Mouse (Mus musculus): ENCODE measurements around the gene Msl2. TPM values are rescaled to one million over a fixed set of nuclear protein-coding genes. Genes with fewer than 3 reads are reported as not detected.

Gene Msl2
- total RNA-seq, 1 experiment: 21.3 TPM

DNA sequence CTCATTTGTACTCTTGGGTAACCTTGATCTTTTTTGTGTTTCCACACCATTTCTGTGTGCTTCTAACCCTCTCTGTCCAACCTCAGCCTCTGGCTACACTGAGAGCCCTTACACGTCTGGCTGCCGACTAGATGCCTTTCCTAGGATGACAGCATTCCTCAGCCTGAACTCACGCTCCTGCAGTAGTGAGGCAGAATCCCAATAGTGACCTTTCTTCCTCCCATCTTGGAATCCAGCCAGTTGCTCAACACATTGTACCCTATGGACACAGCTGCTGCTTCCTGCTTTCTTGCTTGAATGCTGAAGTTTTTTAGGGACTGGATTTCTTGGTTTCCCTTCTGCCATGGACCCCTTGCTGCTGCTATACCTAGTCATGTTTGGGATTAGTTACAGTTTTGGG is 36.1 kb downstream of the Msl2 start:
- in situ Hi-C loops (cut with MboI; ENCODE audit: low sequenced_read_pairs in 2 of 2, unreplicated experiment in 2 of 2): no loop called here

DNA sequence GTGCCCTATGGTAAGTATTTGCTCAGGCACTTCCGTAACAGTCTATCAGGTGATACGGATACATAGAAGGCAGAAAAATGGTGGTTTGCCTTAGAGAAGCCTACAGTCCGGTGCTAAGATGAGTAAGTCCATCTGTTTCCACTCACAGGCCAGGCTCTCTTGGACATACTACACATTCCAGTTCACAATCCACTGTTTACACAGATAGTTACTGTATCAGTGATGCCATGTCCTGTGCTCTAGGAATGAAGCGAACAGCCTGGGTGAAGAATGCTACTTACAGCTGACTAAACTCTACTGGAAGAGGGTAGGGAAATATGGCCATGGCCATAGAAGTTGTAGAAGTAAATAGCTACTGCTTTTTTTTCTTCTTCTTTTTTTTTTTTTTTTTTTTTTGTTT is 39.4 kb downstream of the Msl2 start:
- no peak for DNase-seq (ENCODE audit: low read depth, low spot score)
- Histone ChIP-seq H3K27ac (ENCODE audit: insufficient read depth, low read depth, low read length, poor library complexity, severe bottlenecking) (no peak overlapping the region), H3K9me3 (ENCODE audit: control insufficient read depth, insufficient read depth, low read depth, low read length) (no peaks in the 10 kb centered on the region), H3K9ac (ENCODE audit: insufficient read depth, low read depth, low read length, poor library complexity, severe bottlenecking) (no peak overlapping the region), H3K4me3 (ENCODE audit: insufficient read depth in 1 of 2, low read depth in 1 of 2, low read length in 2 of 2, poor library complexity in 1 of 2, severe bottlenecking in 1 of 2) (no peak overlapping the region), H3K36me3 (ENCODE audit: control insufficient read depth, insufficient read depth, low read length, poor library complexity, severe bottlenecking) (no peaks in the 10 kb centered on the region), H3K4me1 (ENCODE audit: control insufficient read depth in 2 of 2, insufficient read depth in 2 of 2, low read length in 2 of 2, poor library complexity in 1 of 2) (no peaks in the 10 kb centered on the region)
- in situ Hi-C loops (cut with MboI; ENCODE audit: low sequenced_read_pairs in 2 of 2, unreplicated experiment in 2 of 2): no loop called here
- TF ChIP-seq ZC3H11A (IDR thresholded peaks at IDR 0.05; ENCODE audit: borderline replicate concordance, low read depth, low read length) (no peak), HCFC1 (IDR thresholded peaks at IDR 0.05; ENCODE audit: borderline replicate concordance, insufficient read depth, low read length) (no peak), MAFK (IDR thresholded peaks at IDR 0.05; ENCODE audit: insufficient read depth, low read depth, low read length) (no peak), CHD2 (IDR thresholded peaks at IDR 0.05; ENCODE audit: low read depth, low read length) (no peak), ZNF384 (IDR thresholded peaks at IDR 0.05; ENCODE audit: low read depth, low read length) (no peak)

More for the DNA sequence above, 36.1 kb downstream of the Msl2 start:
- Histone ChIP-seq H3K9ac (ENCODE audit: insufficient read depth, low read depth, low read length, poor library complexity, severe bottlenecking) (no peak overlapping the region), H3K4me1 (ENCODE audit: control insufficient read depth in 2 of 2, insufficient read depth in 2 of 2, low read length in 2 of 2, poor library complexity in 1 of 2) (no peaks in the 10 kb centered on the region), H3K36me3 (ENCODE audit: control insufficient read depth, insufficient read depth, low read length, poor library complexity, severe bottlenecking) (no peaks in the 10 kb centered on the region; the same call in 1 of the 2 replicates), H3K9me3 (ENCODE audit: control insufficient read depth, insufficient read depth, low read depth, low read length) (no peaks in the 10 kb centered on the region), H3K4me3 (ENCODE audit: insufficient read depth in 1 of 2, low read depth in 1 of 2, low read length in 2 of 2, poor library complexity in 1 of 2, severe bottlenecking in 1 of 2) (no peak overlapping the region), H3K27ac (ENCODE audit: insufficient read depth, low read depth, low read length, poor library complexity, severe bottlenecking) (no peak overlapping the region)
- no peak for DNase-seq (ENCODE audit: low read depth, low spot score)
- no peak for TF ChIP-seq HCFC1 (IDR thresholded peaks at IDR 0.05; ENCODE audit: borderline replicate concordance, insufficient read depth, low read length)
- TF ChIP-seq ZNF384 (IDR thresholded peaks at IDR 0.05; ENCODE audit: low read depth, low read length): no peak
- TF ChIP-seq ZC3H11A (IDR thresholded peaks at IDR 0.05; ENCODE audit: borderline replicate concordance, low read depth, low read length): no peak
- TF ChIP-seq CHD2 (IDR thresholded peaks at IDR 0.05; ENCODE audit: low read depth, low read length): no peak
- no peak for TF ChIP-seq MAFK (IDR thresholded peaks at IDR 0.05; ENCODE audit: insufficient read depth, low read depth, low read length)

DNA sequence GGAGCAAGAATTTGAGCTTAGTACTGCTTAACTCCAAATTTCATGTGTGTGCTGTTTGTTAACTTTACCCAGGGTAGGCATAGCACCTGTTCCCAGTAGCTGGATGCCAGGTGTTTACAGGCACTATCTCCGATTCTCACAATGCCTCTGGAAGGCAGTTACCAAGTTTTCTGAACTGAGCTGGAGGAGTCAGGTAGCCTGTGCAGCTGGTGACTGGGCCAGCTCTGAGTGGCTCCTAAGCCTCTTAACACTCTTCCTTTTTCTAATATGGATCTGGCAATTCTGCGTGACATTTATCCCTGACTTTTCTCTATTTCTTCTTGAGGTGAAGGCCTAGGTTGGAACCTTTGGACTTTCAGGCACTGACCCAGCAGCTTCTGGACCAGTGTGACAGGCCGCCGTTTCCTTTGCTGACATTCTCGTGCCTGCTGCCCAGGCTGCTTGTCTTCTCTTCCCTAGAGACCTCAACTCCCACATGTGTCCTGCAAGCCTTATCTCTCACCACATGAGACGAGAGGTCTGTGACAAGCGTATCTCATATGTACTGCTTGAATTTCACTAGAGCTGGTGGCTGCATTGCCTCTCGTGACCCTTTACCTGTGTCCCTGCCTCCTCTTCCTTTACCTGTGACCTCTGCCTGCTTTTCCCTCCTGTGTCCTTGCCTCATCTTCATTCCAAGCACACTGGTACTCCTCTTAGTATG is 40.4 kb downstream of the Msl2 start:
- H3K4me3 ChIP-seq (ENCODE audit: insufficient read depth in 1 of 2, low read depth in 1 of 2, low read length in 2 of 2, poor library complexity in 1 of 2, severe bottlenecking in 1 of 2): no peak overlapping the region
- DNase-seq (ENCODE audit: low read depth, low spot score): no peak
- no peaks in the 10 kb centered on the region for H3K4me1 ChIP-seq (ENCODE audit: control insufficient read depth in 2 of 2, insufficient read depth in 2 of 2, low read length in 2 of 2, poor library complexity in 1 of 2)
- H3K9me3 ChIP-seq (ENCODE audit: control insufficient read depth, insufficient read depth, low read depth, low read length): no peaks in the 10 kb centered on the region
- no peak overlapping the region for H3K27ac ChIP-seq (ENCODE audit: insufficient read depth, low read depth, low read length, poor library complexity, severe bottlenecking)
- in situ Hi-C loops (cut with MboI; ENCODE audit: low sequenced_read_pairs in 2 of 2, unreplicated experiment in 2 of 2): no loop called here
- no peak overlapping the region for H3K9ac ChIP-seq (ENCODE audit: insufficient read depth, low read depth, low read length, poor library complexity, severe bottlenecking)
- TF ChIP-seq CHD2 (IDR thresholded peaks at IDR 0.05; ENCODE audit: low read depth, low read length) (no peak), ZNF384 (IDR thresholded peaks at IDR 0.05; ENCODE audit: low read depth, low read length) (no peak), MAFK (IDR thresholded peaks at IDR 0.05; ENCODE audit: insufficient read depth, low read depth, low read length) (no peak)
- H3K36me3 ChIP-seq (ENCODE audit: control insufficient read depth, insufficient read depth, low read length, poor library complexity, severe bottlenecking): no peaks in the 10 kb centered on the region

DNA sequence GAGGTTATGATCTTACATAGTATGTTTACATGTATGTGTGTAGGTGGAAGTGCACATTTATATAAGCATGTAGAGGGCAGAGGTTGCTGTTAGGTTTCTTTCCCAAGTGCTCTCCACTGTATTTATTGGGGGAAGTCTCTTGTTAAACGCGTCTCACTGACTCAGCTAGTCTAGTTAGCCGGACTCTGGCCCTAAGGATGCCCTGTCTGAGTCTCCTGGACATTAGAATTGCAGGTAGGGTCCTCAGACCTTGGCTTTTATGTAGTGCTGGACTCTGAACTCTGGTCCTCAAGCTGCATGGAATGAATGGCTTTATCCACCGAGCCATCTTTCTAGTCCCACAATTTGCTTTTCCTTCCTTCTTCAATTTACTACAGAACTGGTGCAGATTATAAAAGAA is 69.7 kb downstream of the Msl2 start:
- in situ Hi-C loops (cut with MboI; ENCODE audit: low sequenced_read_pairs in 2 of 2, unreplicated experiment in 2 of 2): no loop called here
- Histone ChIP-seq H3K9me3 (ENCODE audit: control insufficient read depth, insufficient read depth, low read depth, low read length) (no peaks in the 10 kb centered on the region), H3K4me3 (ENCODE audit: insufficient read depth in 1 of 2, low read depth in 1 of 2, low read length in 2 of 2, poor library complexity in 1 of 2, severe bottlenecking in 1 of 2) (no peak overlapping the region), H3K9ac (ENCODE audit: insufficient read depth, low read depth, low read length, poor library complexity, severe bottlenecking) (no peak overlapping the region), H3K36me3 (ENCODE audit: control insufficient read depth, insufficient read depth, low read length, poor library complexity, severe bottlenecking) (no peaks in the 10 kb centered on the region), H3K27ac (ENCODE audit: insufficient read depth, low read depth, low read length, poor library complexity, severe bottlenecking) (no peak overlapping the region), H3K4me1 (ENCODE audit: control insufficient read depth in 2 of 2, insufficient read depth in 2 of 2, low read length in 2 of 2, poor library complexity in 1 of 2) (no peaks in the 10 kb centered on the region)
- TF ChIP-seq HCFC1 (IDR thresholded peaks at IDR 0.05; ENCODE audit: borderline replicate concordance, insufficient read depth, low read length) (no peak), CHD2 (IDR thresholded peaks at IDR 0.05; ENCODE audit: low read depth, low read length) (no peak), ZNF384 (IDR thresholded peaks at IDR 0.05; ENCODE audit: low read depth, low read length) (no peak), ZC3H11A (IDR thresholded peaks at IDR 0.05; ENCODE audit: borderline replicate concordance, low read depth, low read length) (no peak), MAFK (IDR thresholded peaks at IDR 0.05; ENCODE audit: insufficient read depth, low read depth, low read length) (no peak)
- DNase-seq (ENCODE audit: low read depth, low spot score): no peak

DNA sequence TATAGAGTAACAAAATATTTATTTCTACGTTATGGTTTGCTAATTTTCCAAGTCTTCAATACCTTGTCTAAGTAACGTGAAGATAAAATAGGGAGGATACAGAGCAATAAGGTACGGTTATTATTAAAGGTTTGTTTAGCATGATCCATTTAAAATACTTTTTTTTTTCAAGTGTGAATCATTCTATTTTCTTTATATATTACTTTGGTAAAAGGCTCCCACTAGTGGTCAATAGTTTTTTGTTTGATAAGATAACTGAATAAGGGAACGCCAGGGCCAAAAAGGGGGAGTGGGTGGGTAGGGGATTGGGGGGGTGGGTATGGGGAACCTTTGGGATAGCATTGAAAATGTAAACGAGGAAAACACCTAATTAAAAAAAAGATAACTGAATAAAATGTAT is 79.0 kb downstream of the Msl2 start:
- no peak for TF ChIP-seq HCFC1 (IDR thresholded peaks at IDR 0.05; ENCODE audit: borderline replicate concordance, insufficient read depth, low read length)
- no peak for TF ChIP-seq MAFK (IDR thresholded peaks at IDR 0.05; ENCODE audit: insufficient read depth, low read depth, low read length)
- no peak for TF ChIP-seq ZC3H11A (IDR thresholded peaks at IDR 0.05; ENCODE audit: borderline replicate concordance, low read depth, low read length)
- no peak for TF ChIP-seq CHD2 (IDR thresholded peaks at IDR 0.05; ENCODE audit: low read depth, low read length)
- no peak for TF ChIP-seq ZNF384 (IDR thresholded peaks at IDR 0.05; ENCODE audit: low read depth, low read length)
- Histone ChIP-seq H3K9ac (ENCODE audit: insufficient read depth, low read depth, low read length, poor library complexity, severe bottlenecking) (no peak overlapping the region), H3K4me3 (ENCODE audit: insufficient read depth in 1 of 2, low read depth in 1 of 2, low read length in 2 of 2, poor library complexity in 1 of 2, severe bottlenecking in 1 of 2) (no peak overlapping the region), H3K9me3 (ENCODE audit: control insufficient read depth, insufficient read depth, low read depth, low read length) (no peaks in the 10 kb centered on the region), H3K36me3 (ENCODE audit: control insufficient read depth, insufficient read depth, low read length, poor library complexity, severe bottlenecking) (no peaks in the 10 kb centered on the region), H3K4me1 (ENCODE audit: control insufficient read depth in 2 of 2, insufficient read depth in 2 of 2, low read length in 2 of 2, poor library complexity in 1 of 2) (no peaks in the 10 kb centered on the region), H3K27ac (ENCODE audit: insufficient read depth, low read depth, low read length, poor library complexity, severe bottlenecking) (no peak overlapping the region)
- DNase-seq (ENCODE audit: low read depth, low spot score): no peak
- in situ Hi-C loops (cut with MboI; ENCODE audit: low sequenced_read_pairs in 2 of 2, unreplicated experiment in 2 of 2): no loop called here

All from ES-E14 (cell line).